ENCODE assay signal across 9 mouse cellular contexts in genomic region chr13:113669459-113670077, GRCm38 (mm10). TPM values are rescaled to one million over a fixed set of nuclear protein-coding genes. Genes with fewer than 3 reads are reported as not detected.
DNase-seq lines count a peak whose midpoint lies in the region; ATAC-seq lines count a peak whose summit lies in the region.
"Had no signal": no experiment of that assay in that cellular context is flagged by ENCODE, and none has a peak within 500 bp of the region (broad histone marks: within the 10 kb centered on the region; RNA-seq: fewer than 3 reads in every experiment).

No protein-coding gene starts in this region.

- peaks cover 2% of the 10 kb centered on the region; the same call in 1 of the 2 replicates for H3K27me3 ChIP-seq in hindbrain, embryonic 16.5 days (replicated peaks; ENCODE audit: control insufficient read depth, insufficient read depth, low read length)
- no peaks in the 10 kb centered on the region for H3K27me3 ChIP-seq in limb, embryonic 10.5 days (ENCODE audit: low read depth, poor library complexity, severe bottlenecking)
- no peaks in the 10 kb centered on the region for H3K27me3 ChIP-seq in neural tube, embryonic 11.5 days (ENCODE audit: control insufficient read depth, insufficient read depth, low read length)
- H3K27me3 ChIP-seq: neural tube, embryonic 12.5 days had no signal

- H3K9me3 ChIP-seq in hindbrain, embryonic 16.5 days (ENCODE audit: control insufficient read depth, low read length), result no peaks in the 10 kb centered on the region
- no peaks in the 10 kb centered on the region for H3K9me3 ChIP-seq in limb, embryonic 10.5 days (replicated peaks)
- no peaks in the 10 kb centered on the region for H3K9me3 ChIP-seq in neural tube, embryonic 11.5 days (ENCODE audit: control insufficient read depth, low read length)
- H3K9me3 ChIP-seq: neural tube, embryonic 12.5 days had no signal

- H3K9ac ChIP-seq in hindbrain, embryonic 16.5 days (ENCODE audit: low read depth, low read length), result no peak overlapping the region
- H3K9ac ChIP-seq in neural tube, embryonic 11.5 days (ENCODE audit: low read length), result no peak overlapping the region
- H3K9ac ChIP-seq: neural tube, embryonic 12.5 days had no signal

- no peak overlapping the region for H3K4me2 ChIP-seq in hindbrain, embryonic 16.5 days (ENCODE audit: low read length)
- no peak overlapping the region for H3K4me2 ChIP-seq in neural tube, embryonic 11.5 days (ENCODE audit: low read depth)
- H3K4me2 ChIP-seq: neural tube, embryonic 12.5 days had no signal

- H3K27ac ChIP-seq in hindbrain, embryonic 16.5 days (ENCODE audit: low read depth, low read length), result no peak overlapping the region
- no peak overlapping the region for H3K27ac ChIP-seq in limb, embryonic 10.5 days
- H3K27ac ChIP-seq in neural tube, embryonic 11.5 days (ENCODE audit: low read depth, low read length), result no peak overlapping the region
- H3K27ac ChIP-seq: neural tube, embryonic 12.5 days had no signal

- ATAC-seq in hindbrain, embryonic 16.5 days, result peak; percentile 48; the same call in 1 of the 2 replicates
- ATAC-seq in neural tube, embryonic 11.5 days (ENCODE audit: insufficient read depth, low FRiP score, low TSS enrichment), result no peak

- H3K4me3 ChIP-seq in hindbrain, embryonic 16.5 days (ENCODE audit: low read length), result no peak overlapping the region
- H3K4me3 ChIP-seq in limb, embryonic 10.5 days, result no peak overlapping the region
- no peak overlapping the region for H3K4me3 ChIP-seq in neural tube, embryonic 11.5 days (ENCODE audit: low read depth, low read length)
- H3K4me3 ChIP-seq: neural tube, embryonic 12.5 days had no signal

- WGBS in hindbrain, embryonic 16.5 days, result 36% methylated on average over 10 of the region's 10 CpGs
- 47% methylated on average over 10 of the region's 10 CpGs for WGBS in limb, embryonic 10.5 days
- 47% methylated on average over 10 of the region's 10 CpGs for WGBS in neural tube, embryonic 11.5 days

- no peaks in the 10 kb centered on the region for H3K4me1 ChIP-seq in hindbrain, embryonic 16.5 days (ENCODE audit: control insufficient read depth, insufficient read depth, low read depth, low read length)
- H3K4me1 ChIP-seq in limb, embryonic 10.5 days, result no peaks in the 10 kb centered on the region
- H3K4me1 ChIP-seq in neural tube, embryonic 11.5 days (ENCODE audit: control insufficient read depth, insufficient read depth, low read length), result no peaks in the 10 kb centered on the region
- H3K4me1 ChIP-seq: neural tube, embryonic 12.5 days had no signal

- DNase-seq in urinary bladder, adult 2 months (ENCODE audit: low spot score), result peak; percentile 32
- no peak for DNase-seq in urinary bladder, postnatal 4 days (ENCODE audit: low spot score in 2 of 2)
- peak; percentile 76 for DNase-seq in brain, adult 2 months (ENCODE audit: low read depth, low spot score)
- peak; percentile 45 for DNase-seq in fibroblast of lung, adult 2 months (ENCODE audit: low read depth)
- peak; percentile 79 for DNase-seq in limb, embryonic 10.5 days (ENCODE audit: low spot score)
- peak; percentile 80 for DNase-seq in neural tube, embryonic 11.5 days (ENCODE audit: low spot score)
- peak; percentile 34 for DNase-seq in yolk sac, embryonic 10.5 days (ENCODE audit: low spot score)

- H3K36me3 ChIP-seq in hindbrain, embryonic 16.5 days (ENCODE audit: control insufficient read depth, insufficient read depth, low read length), result no peaks in the 10 kb centered on the region
- no peaks in the 10 kb centered on the region for H3K36me3 ChIP-seq in limb, embryonic 10.5 days
- H3K36me3 ChIP-seq in neural tube, embryonic 11.5 days (ENCODE audit: control insufficient read depth, insufficient read depth, low read length), result no peaks in the 10 kb centered on the region
- H3K36me3 ChIP-seq: neural tube, embryonic 12.5 days had no signal

RNA-seq across cellular contexts. Expression of gene Hspb3, which starts 6.1 kb away (rescaled TPM):
- polyA plus RNA-seq in urinary bladder, adult 2 months (2012; rRNA removed), result not detected in 2 replicates
- 0.41 and 0.56 TPM in 2 replicates for polyA plus RNA-seq in hindbrain, embryonic 16.5 days (2015; fragmentation: Nextera tagmentation; extraction: Ambion mirVana)
- polyA plus RNA-seq in limb, embryonic 10.5 days (2016; fragmentation: Nextera tagmentation; extraction: Ambion mirVana), result not detected in 2 replicates
- polyA plus RNA-seq in neural tube, embryonic 11.5 days (2014; fragmentation: Nextera tagmentation; extraction: Ambion mirVana), result 0.32 and 0.41 TPM in 2 replicates

RNA-seq across cellular contexts. Expression of gene Snx18, which starts 51.2 kb away (rescaled TPM):
- polyA plus RNA-seq in urinary bladder, adult 2 months (2012; rRNA removed), result 33.5 and 34.8 TPM in 2 replicates
- 7.1 and 8.4 TPM in 2 replicates for polyA plus RNA-seq in hindbrain, embryonic 16.5 days (2015; fragmentation: Nextera tagmentation; extraction: Ambion mirVana)
- 21.6 and 22.5 TPM in 2 replicates for polyA plus RNA-seq in limb, embryonic 10.5 days (2016; fragmentation: Nextera tagmentation; extraction: Ambion mirVana)
- 32.2 and 33.7 TPM in 2 replicates for polyA plus RNA-seq in neural tube, embryonic 11.5 days (2014; fragmentation: Nextera tagmentation; extraction: Ambion mirVana)

Comparison
In these comparisons a context has a peak if more than half of its experiments do, and no peak if none do; other contexts are left out.
1. DNase-seq: peak in urinary bladder, adult 2 months (single experiment), brain, adult 2 months (single experiment), fibroblast of lung, adult 2 months (single experiment), limb, embryonic 10.5 days (single experiment), neural tube, embryonic 11.5 days (single experiment) and yolk sac, embryonic 10.5 days (single experiment); none in urinary bladder, postnatal 4 days (0 of 2).